In the genomic region with DNA sequence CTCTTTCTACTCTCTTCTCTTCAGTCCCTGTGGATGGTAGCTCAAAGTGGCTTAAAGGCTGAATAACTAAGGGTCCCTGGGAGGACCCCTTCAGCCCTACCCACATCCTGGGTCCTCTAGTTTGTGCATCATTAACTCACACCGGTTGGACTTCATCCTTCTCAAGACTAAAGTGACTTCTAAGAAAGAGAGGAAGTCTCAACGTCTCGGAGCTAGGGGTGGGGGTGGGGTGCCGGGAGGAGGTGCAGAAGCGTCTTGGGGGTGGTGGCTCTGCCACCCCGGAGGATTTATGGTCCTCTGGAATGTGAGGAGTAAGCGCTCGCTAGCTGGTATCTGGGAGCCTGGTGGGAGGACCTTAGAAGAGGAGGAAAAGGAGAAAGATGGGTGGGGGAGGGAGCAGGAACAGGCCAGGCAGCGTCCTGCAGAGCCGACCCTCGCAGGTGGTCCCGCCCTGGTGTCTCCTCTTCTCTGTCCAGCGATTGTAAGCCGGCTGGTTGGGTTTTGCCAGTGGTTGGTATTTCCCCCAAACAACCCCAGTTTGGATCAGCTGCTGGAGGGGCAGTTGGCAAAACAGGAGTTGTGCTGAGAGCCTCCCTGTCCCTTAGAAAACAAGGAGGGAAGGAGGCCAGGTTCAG, we compare ENCODE assay signal across 8 mouse cellular contexts. TPM values are rescaled to one million over a fixed set of nuclear protein-coding genes. Genes with fewer than 3 reads are reported as not detected.
DNase-seq lines count a peak whose midpoint lies in the region; ATAC-seq lines count a peak whose summit lies in the region.

No protein-coding gene starts in this region.

- ATAC-seq in heart, embryonic 15.5 days (replicated peaks; ENCODE audit: insufficient number of reproducible peaks, insufficient read depth, low FRiP score, low read depth): no peak
- ATAC-seq in limb, embryonic 13.5 days (ENCODE audit: low FRiP score, low read depth): no peak
- ATAC-seq in stomach, embryonic 15.5 days (ENCODE audit: insufficient read depth, low FRiP score, low read depth): no peak

- H3K9ac ChIP-seq in heart, embryonic 15.5 days: peak overlapping the region; percentile 60
- H3K9ac ChIP-seq in limb, embryonic 13.5 days: peak overlapping the region; percentile 54; the same call in 1 of the 2 replicates
- H3K9ac ChIP-seq in stomach, embryonic 15.5 days: peak overlapping the region; percentile 65

- H3K27me3 ChIP-seq in heart, embryonic 15.5 days: peaks cover 15% of the 10 kb centered on the region
- H3K27me3 ChIP-seq in limb, embryonic 13.5 days: peaks cover 57% of the 10 kb centered on the region
- H3K27me3 ChIP-seq in stomach, embryonic 15.5 days (replicated peaks): no peaks in the 10 kb centered on the region

- intact Hi-C loops in heart, postnatal 25 days (cut with DNase I): no loop called here
- intact Hi-C loops in left cerebral cortex, postnatal 25 days (cut with DNase I): no loop called here

- H3K36me3 ChIP-seq in heart, embryonic 15.5 days: no peaks in the 10 kb centered on the region
- H3K36me3 ChIP-seq in limb, embryonic 13.5 days: no peaks in the 10 kb centered on the region
- no peaks in the 10 kb centered on the region for H3K36me3 ChIP-seq in stomach, embryonic 15.5 days

- peaks cover 34% of the 10 kb centered on the region for H3K4me1 ChIP-seq in heart, embryonic 15.5 days (replicated peaks)
- H3K4me1 ChIP-seq in limb, embryonic 13.5 days: peaks cover 29% of the 10 kb centered on the region
- H3K4me1 ChIP-seq in stomach, embryonic 15.5 days: peaks cover 40% of the 10 kb centered on the region

- peak; percentile 92 for DNase-seq in heart, adult 11 months
- no peak for DNase-seq in heart, postnatal 25 days (ENCODE audit: low spot score)
- DNase-seq in ES-CJ7 (ENCODE audit: low read depth, low spot score): peak; percentile 46
- DNase-seq in right cerebral cortex, postnatal 10 days (ENCODE audit: low spot score in 2 of 2): no peak
- no peak for DNase-seq in left cerebral cortex, postnatal 25 days (ENCODE audit: low spot score in 2 of 2)

- H3K4me2 ChIP-seq in heart, embryonic 15.5 days: peak overlapping the region; percentile 92
- H3K4me2 ChIP-seq in limb, embryonic 13.5 days (replicated peaks): peak overlapping the region; percentile 87
- peak overlapping the region; percentile 91 for H3K4me2 ChIP-seq in stomach, embryonic 15.5 days

- no peak overlapping the region; the same call in 1 of the 2 replicates for H3K27ac ChIP-seq in heart, embryonic 15.5 days
- H3K27ac ChIP-seq in limb, embryonic 13.5 days: no peak overlapping the region
- peak overlapping the region; percentile 52; the same call in 1 of the 2 replicates for H3K27ac ChIP-seq in stomach, embryonic 15.5 days

- under 1% methylated on average over 14 of the region's 14 CpGs for WGBS in heart, embryonic 15.5 days
- under 1% methylated on average over 13 of the region's 14 CpGs for WGBS in limb, embryonic 13.5 days
- WGBS in stomach, embryonic 15.5 days: 0% methylated on average over 14 of the region's 14 CpGs

- H3K9me3 ChIP-seq in heart, embryonic 15.5 days (replicated peaks): no peaks in the 10 kb centered on the region
- no peaks in the 10 kb centered on the region for H3K9me3 ChIP-seq in limb, embryonic 13.5 days
- no peaks in the 10 kb centered on the region for H3K9me3 ChIP-seq in stomach, embryonic 15.5 days

- H3K4me3 ChIP-seq in heart, embryonic 15.5 days: peak overlapping the region; percentile 72
- H3K4me3 ChIP-seq in limb, embryonic 13.5 days: peak overlapping the region; percentile 57
- H3K4me3 ChIP-seq in stomach, embryonic 15.5 days (replicated peaks): peak overlapping the region; percentile 70

RNA-seq across cellular contexts. Expression of gene Slc9a3r1, which starts 1.3 kb away (rescaled TPM):
- total RNA-seq in heart, postnatal 25 days (2021): 10 to 100 TPM; 10.1 to 12.9 TPM
- 24.6 and 46.4 TPM in 2 replicates for polyA plus RNA-seq in heart, embryonic 15.5 days (2015; fragmentation: Nextera tagmentation; extraction: Ambion mirVana)
- 20.6 and 23.4 TPM in 2 replicates for polyA plus RNA-seq in limb, embryonic 13.5 days (2015; fragmentation: Nextera tagmentation; extraction: Ambion mirVana)
- polyA plus RNA-seq in stomach, embryonic 15.5 days (2015; fragmentation: Nextera tagmentation; extraction: Ambion mirVana): 142 and 144 TPM in 2 replicates
- 10 to 100 TPM; 79.2 to 86.5 TPM for total RNA-seq in left cerebral cortex, postnatal 25 days (2021)

RNA-seq across cellular contexts. Expression of gene Tmem104, which starts 22.8 kb away (rescaled TPM):
- 10 to 100 TPM; 10.0 to 10.5 TPM for total RNA-seq in heart, postnatal 25 days (2021)
- polyA plus RNA-seq in heart, embryonic 15.5 days (2015; fragmentation: Nextera tagmentation; extraction: Ambion mirVana): 6.6 and 11.4 TPM in 2 replicates
- polyA plus RNA-seq in limb, embryonic 13.5 days (2015; fragmentation: Nextera tagmentation; extraction: Ambion mirVana): 10.9 and 11.4 TPM in 2 replicates
- 9.3 and 11.5 TPM in 2 replicates for polyA plus RNA-seq in stomach, embryonic 15.5 days (2015; fragmentation: Nextera tagmentation; extraction: Ambion mirVana)
- total RNA-seq in left cerebral cortex, postnatal 25 days (2021): 10 to 100 TPM; 15.8 to 18.2 TPM

RNA-seq across cellular contexts. Expression of gene Nat9, which starts 23.2 kb away (rescaled TPM):
- 10 to 100 TPM; 19.3 to 23.0 TPM for total RNA-seq in heart, postnatal 25 days (2021)
- 16.2 and 20.8 TPM in 2 replicates for polyA plus RNA-seq in heart, embryonic 15.5 days (2015; fragmentation: Nextera tagmentation; extraction: Ambion mirVana)
- 25.7 and 26.2 TPM in 2 replicates for polyA plus RNA-seq in limb, embryonic 13.5 days (2015; fragmentation: Nextera tagmentation; extraction: Ambion mirVana)
- polyA plus RNA-seq in stomach, embryonic 15.5 days (2015; fragmentation: Nextera tagmentation; extraction: Ambion mirVana): 23.2 and 24.0 TPM in 2 replicates
- total RNA-seq in left cerebral cortex, postnatal 25 days (2021): 10 to 100 TPM; 20.1 to 22.3 TPM

RNA-seq across cellular contexts. Expression of gene Cd300lf, which starts 30.7 kb away (rescaled TPM):
- total RNA-seq in heart, postnatal 25 days (2021): under 1 TPM in 1 of 2 experiments, not detected in 1; 0.28 TPM
- 0.37 and 1.2 TPM in 2 replicates for polyA plus RNA-seq in heart, embryonic 15.5 days (2015; fragmentation: Nextera tagmentation; extraction: Ambion mirVana)
- polyA plus RNA-seq in limb, embryonic 13.5 days (2015; fragmentation: Nextera tagmentation; extraction: Ambion mirVana): 0.09 TPM in 1 of 2 replicates, not detected in the other
- polyA plus RNA-seq in stomach, embryonic 15.5 days (2015; fragmentation: Nextera tagmentation; extraction: Ambion mirVana): 2.1 and 2.6 TPM in 2 replicates
- total RNA-seq in left cerebral cortex, postnatal 25 days (2021): under 1 TPM; 0.16 to 0.41 TPM

Comparison
In these comparisons a context has a peak if more than half of its experiments do, and no peak if none do; other contexts are left out.
1. DNase-seq: peak in heart, adult 11 months (single experiment) and ES-CJ7 (single experiment); none in heart, postnatal 25 days (single experiment), right cerebral cortex, postnatal 10 days (0 of 2) and left cerebral cortex, postnatal 25 days (0 of 2).
2. Peak in every context shown above with its lines, with median percentiles within 50 percentile points of each other: H3K4me2 ChIP-seq, H3K4me3 ChIP-seq and H3K9ac ChIP-seq.